8 mouse cellular contexts compared by ENCODE assay signal in the genomic region with DNA sequence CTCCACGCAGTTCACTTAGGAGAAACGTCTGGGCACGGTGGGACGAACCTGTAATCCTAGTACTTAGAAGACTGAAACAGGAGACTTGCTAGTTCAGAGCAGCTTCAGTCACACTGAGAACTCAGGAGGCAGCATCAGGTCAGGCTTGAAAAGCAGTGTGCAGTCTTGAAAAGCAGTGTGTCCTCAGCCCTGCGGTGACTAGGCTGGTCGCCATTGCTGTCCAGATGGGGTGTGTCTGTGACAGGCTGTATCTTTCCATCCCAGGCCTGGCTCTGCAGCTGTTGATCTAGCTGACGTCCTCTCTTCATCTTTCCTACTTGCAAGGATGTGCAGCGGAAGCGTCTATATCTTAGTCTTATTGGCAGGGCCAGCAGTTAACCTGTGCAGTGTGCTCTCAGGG. TPM values are rescaled to one million over a fixed set of nuclear protein-coding genes. Genes with fewer than 3 reads are reported as not detected.
A peak's percentile ranks its signal among the peaks of the same experiment; 100 is the strongest.
DNase-seq lines count a peak whose midpoint lies in the region; ATAC-seq lines count a peak whose summit lies in the region.

No protein-coding gene starts in this region.

- no peak for ATAC-seq in forebrain, embryonic 13.5 days
- no peak for ATAC-seq in midbrain, embryonic 16.5 days
- ATAC-seq in liver, embryonic 15.5 days (ENCODE audit: insufficient read depth), result peak; percentile 77
- ATAC-seq in stomach, embryonic 16.5 days (ENCODE audit: insufficient read depth, low FRiP score), result 0 out of 2 replicates have a peak, but pooled peaks have one; percentile 4
- no peak for ATAC-seq in neural tube, embryonic 15.5 days (ENCODE audit: low FRiP score)

- H3K4me1 ChIP-seq in forebrain, embryonic 10.5 days, result peaks cover 10% of the 10 kb centered on the region; the same call in 1 of the 2 replicates
- peaks cover 3% of the 10 kb centered on the region; the same call in 1 of the 2 replicates for H3K4me1 ChIP-seq in forebrain, embryonic 13.5 days
- peaks cover 21% of the 10 kb centered on the region for H3K4me1 ChIP-seq in midbrain, embryonic 10.5 days
- peaks cover 3% of the 10 kb centered on the region; the same call in 1 of the 2 replicates for H3K4me1 ChIP-seq in midbrain, embryonic 16.5 days (ENCODE audit: control insufficient read depth, insufficient read depth, low read length)
- peaks cover 68% of the 10 kb centered on the region for H3K4me1 ChIP-seq in liver, embryonic 15.5 days (replicated peaks)
- H3K4me1 ChIP-seq in stomach, embryonic 16.5 days (ENCODE audit: control insufficient read depth, insufficient read depth, low read length), result peaks cover 37% of the 10 kb centered on the region
- peaks cover 16% of the 10 kb centered on the region for H3K4me1 ChIP-seq in neural tube, embryonic 15.5 days

- H3K4me3 ChIP-seq in forebrain, embryonic 10.5 days, result no peak overlapping the region
- no peak overlapping the region for H3K4me3 ChIP-seq in forebrain, embryonic 13.5 days
- no peak overlapping the region for H3K4me3 ChIP-seq in midbrain, embryonic 10.5 days
- no peak overlapping the region for H3K4me3 ChIP-seq in midbrain, embryonic 16.5 days (ENCODE audit: low read depth, low read length)
- peak overlapping the region; percentile 43 for H3K4me3 ChIP-seq in liver, embryonic 15.5 days (replicated peaks)
- no peak overlapping the region for H3K4me3 ChIP-seq in stomach, embryonic 16.5 days (replicated peaks; ENCODE audit: low read length)
- no peak overlapping the region for H3K4me3 ChIP-seq in neural tube, embryonic 15.5 days (replicated peaks)

- H3K27ac ChIP-seq in forebrain, embryonic 10.5 days, result peak overlapping the region; percentile 44; the same call in 1 of the 2 replicates
- H3K27ac ChIP-seq in forebrain, embryonic 13.5 days, result no peak overlapping the region
- peak overlapping the region; percentile 50; the same call in 1 of the 2 replicates for H3K27ac ChIP-seq in midbrain, embryonic 10.5 days (replicated peaks)
- H3K27ac ChIP-seq in midbrain, embryonic 16.5 days (ENCODE audit: low read length), result no peak overlapping the region
- peak overlapping the region; percentile 99 for H3K27ac ChIP-seq in liver, embryonic 15.5 days (replicated peaks)
- peak overlapping the region; percentile 86 for H3K27ac ChIP-seq in stomach, embryonic 16.5 days (ENCODE audit: low read length)
- no peak overlapping the region for H3K27ac ChIP-seq in neural tube, embryonic 15.5 days (replicated peaks)

- no peak overlapping the region for H3K4me2 ChIP-seq in forebrain, embryonic 13.5 days
- no peak overlapping the region for H3K4me2 ChIP-seq in midbrain, embryonic 16.5 days (ENCODE audit: low read length)
- peak overlapping the region; percentile 74 for H3K4me2 ChIP-seq in liver, embryonic 15.5 days
- no peak overlapping the region for H3K4me2 ChIP-seq in stomach, embryonic 16.5 days (ENCODE audit: low read depth, low read length)
- H3K4me2 ChIP-seq in neural tube, embryonic 15.5 days, result no peak overlapping the region

- H3K27me3 ChIP-seq in forebrain, embryonic 10.5 days (ENCODE audit: poor library complexity, severe bottlenecking), result no peaks in the 10 kb centered on the region
- no peaks in the 10 kb centered on the region for H3K27me3 ChIP-seq in forebrain, embryonic 13.5 days
- no peaks in the 10 kb centered on the region for H3K27me3 ChIP-seq in midbrain, embryonic 10.5 days (ENCODE audit: low read depth, poor library complexity, severe bottlenecking)
- H3K27me3 ChIP-seq in midbrain, embryonic 16.5 days (ENCODE audit: control insufficient read depth, insufficient read depth, low read depth, low read length), result no peaks in the 10 kb centered on the region
- H3K27me3 ChIP-seq in liver, embryonic 15.5 days, result no peaks in the 10 kb centered on the region
- H3K27me3 ChIP-seq in stomach, embryonic 16.5 days (ENCODE audit: control insufficient read depth, insufficient read depth, low read length), result no peaks in the 10 kb centered on the region
- H3K27me3 ChIP-seq in neural tube, embryonic 15.5 days (replicated peaks), result no peaks in the 10 kb centered on the region

- H3K9me3 ChIP-seq in forebrain, embryonic 10.5 days, result no peaks in the 10 kb centered on the region
- no peaks in the 10 kb centered on the region for H3K9me3 ChIP-seq in forebrain, embryonic 13.5 days (replicated peaks)
- H3K9me3 ChIP-seq in midbrain, embryonic 10.5 days (replicated peaks), result no peaks in the 10 kb centered on the region
- no peaks in the 10 kb centered on the region for H3K9me3 ChIP-seq in midbrain, embryonic 16.5 days (replicated peaks; ENCODE audit: control insufficient read depth, low read length, poor library complexity, severe bottlenecking)
- no peaks in the 10 kb centered on the region for H3K9me3 ChIP-seq in liver, embryonic 15.5 days (replicated peaks)
- H3K9me3 ChIP-seq in stomach, embryonic 16.5 days (replicated peaks; ENCODE audit: control insufficient read depth, low read length), result no peaks in the 10 kb centered on the region
- H3K9me3 ChIP-seq in neural tube, embryonic 15.5 days (replicated peaks), result no peaks in the 10 kb centered on the region

- no peak for DNase-seq in forebrain, embryonic 10.5 days (ENCODE audit: extremely low spot score, low spot score)
- DNase-seq in midbrain, embryonic 10.5 days (ENCODE audit: low spot score), result no peak
- DNase-seq in T-cell, adult 2 months (ENCODE audit: low spot score), result no peak

- H3K9ac ChIP-seq in forebrain, embryonic 13.5 days, result no peak overlapping the region
- H3K9ac ChIP-seq in midbrain, embryonic 16.5 days (ENCODE audit: low read depth, low read length), result no peak overlapping the region
- peak overlapping the region; percentile 54 for H3K9ac ChIP-seq in liver, embryonic 15.5 days
- peak overlapping the region; percentile 37; the same call in 1 of the 2 replicates for H3K9ac ChIP-seq in stomach, embryonic 16.5 days (ENCODE audit: low read length)
- no peak overlapping the region for H3K9ac ChIP-seq in neural tube, embryonic 15.5 days (replicated peaks)

- 88% methylated on average over 9 of the region's 9 CpGs for WGBS in forebrain, embryonic 10.5 days
- WGBS in forebrain, embryonic 13.5 days, result 94% methylated on average over 9 of the region's 9 CpGs
- 86% methylated on average over 9 of the region's 9 CpGs for WGBS in midbrain, embryonic 10.5 days
- 89% methylated on average over 9 of the region's 9 CpGs for WGBS in midbrain, embryonic 16.5 days
- WGBS in liver, embryonic 15.5 days (ENCODE audit: insufficient replicate concordance), result 46% methylated on average over 9 of the region's 9 CpGs
- WGBS in stomach, embryonic 16.5 days, result 62% methylated on average over 9 of the region's 9 CpGs
- WGBS in neural tube, embryonic 15.5 days, result 93% methylated on average over 9 of the region's 9 CpGs

- peaks cover 84% of the 10 kb centered on the region for H3K36me3 ChIP-seq in forebrain, embryonic 10.5 days (replicated peaks)
- peaks cover 48% of the 10 kb centered on the region for H3K36me3 ChIP-seq in forebrain, embryonic 13.5 days (ENCODE audit: poor library complexity, severe bottlenecking)
- H3K36me3 ChIP-seq in midbrain, embryonic 10.5 days, result peaks cover 79% of the 10 kb centered on the region
- H3K36me3 ChIP-seq in midbrain, embryonic 16.5 days (ENCODE audit: control insufficient read depth, insufficient read depth, low read length), result peaks cover 11% of the 10 kb centered on the region
- peaks cover 25% of the 10 kb centered on the region for H3K36me3 ChIP-seq in liver, embryonic 15.5 days (replicated peaks)
- peaks cover 6% of the 10 kb centered on the region; the same call in 1 of the 2 replicates for H3K36me3 ChIP-seq in stomach, embryonic 16.5 days (ENCODE audit: control insufficient read depth, insufficient read depth, low read length)
- H3K36me3 ChIP-seq in neural tube, embryonic 15.5 days, result peaks cover 36% of the 10 kb centered on the region

RNA-seq across cellular contexts. Expression of gene Gan, which starts 42.9 kb away (rescaled TPM):
- polyA plus RNA-seq in forebrain, embryonic 10.5 days (2016; fragmentation: Nextera tagmentation; extraction: Ambion mirVana), result 2.5 TPM in 2 replicates
- polyA plus RNA-seq in forebrain, embryonic 13.5 days (2015; fragmentation: Nextera tagmentation; extraction: Ambion mirVana), result 2.8 and 3.9 TPM in 2 replicates
- 2.3 and 2.4 TPM in 2 replicates for polyA plus RNA-seq in midbrain, embryonic 10.5 days (2016; fragmentation: Nextera tagmentation; extraction: Ambion mirVana)
- 3.2 and 3.4 TPM in 2 replicates for polyA plus RNA-seq in midbrain, embryonic 16.5 days (2015; fragmentation: Nextera tagmentation; extraction: Ambion mirVana)
- 0.79 and 0.98 TPM in 2 replicates for polyA plus RNA-seq in liver, embryonic 15.5 days (2015; fragmentation: Nextera tagmentation; extraction: Ambion mirVana)
- 2.2 TPM in 2 replicates for polyA plus RNA-seq in stomach, embryonic 16.5 days (2015; fragmentation: Nextera tagmentation; extraction: Ambion mirVana)
- 2.2 and 2.3 TPM in 2 replicates for polyA plus RNA-seq in neural tube, embryonic 15.5 days (2015; fragmentation: Nextera tagmentation; extraction: Ambion mirVana)

RNA-seq across cellular contexts. Expression of gene Cmip, which starts 56.1 kb away (rescaled TPM):
- 8.0 and 9.8 TPM in 2 replicates for polyA plus RNA-seq in forebrain, embryonic 10.5 days (2016; fragmentation: Nextera tagmentation; extraction: Ambion mirVana)
- 39.0 and 45.4 TPM in 2 replicates for polyA plus RNA-seq in forebrain, embryonic 13.5 days (2015; fragmentation: Nextera tagmentation; extraction: Ambion mirVana)
- polyA plus RNA-seq in midbrain, embryonic 10.5 days (2016; fragmentation: Nextera tagmentation; extraction: Ambion mirVana), result 9.3 and 11.2 TPM in 2 replicates
- polyA plus RNA-seq in midbrain, embryonic 16.5 days (2015; fragmentation: Nextera tagmentation; extraction: Ambion mirVana), result 141 and 146 TPM in 2 replicates
- polyA plus RNA-seq in liver, embryonic 15.5 days (2015; fragmentation: Nextera tagmentation; extraction: Ambion mirVana), result 11.5 and 15.7 TPM in 2 replicates
- polyA plus RNA-seq in stomach, embryonic 16.5 days (2015; fragmentation: Nextera tagmentation; extraction: Ambion mirVana), result 13.7 and 14.2 TPM in 2 replicates
- 135 and 193 TPM in 2 replicates for polyA plus RNA-seq in neural tube, embryonic 15.5 days (2015; fragmentation: Nextera tagmentation; extraction: Ambion mirVana)

Comparison
In these comparisons a context has a peak if more than half of its experiments do, and no peak if none do; other contexts are left out.
1. H3K27ac ChIP-seq: peak in forebrain, embryonic 10.5 days (single experiment), midbrain, embryonic 10.5 days (single experiment), liver, embryonic 15.5 days (single experiment) and stomach, embryonic 16.5 days (single experiment); none in forebrain, embryonic 13.5 days (single experiment), midbrain, embryonic 16.5 days (single experiment) and neural tube, embryonic 15.5 days (single experiment).
2. ATAC-seq: peak in liver, embryonic 15.5 days (single experiment) and stomach, embryonic 16.5 days (single experiment); none in forebrain, embryonic 13.5 days (single experiment), midbrain, embryonic 16.5 days (single experiment) and neural tube, embryonic 15.5 days (single experiment).
3. H3K9ac ChIP-seq: peak in liver, embryonic 15.5 days (single experiment) and stomach, embryonic 16.5 days (single experiment); none in forebrain, embryonic 13.5 days (single experiment), midbrain, embryonic 16.5 days (single experiment) and neural tube, embryonic 15.5 days (single experiment).